Mouse (Mus musculus) stomach, postnatal 0 days (tissue): ENCODE measurements at regions not wholly inside any gene's neighbourhood (a gene's known extent, or its start where the extent isn't known, plus 50 kb on each side); places are given as distances from the start of the nearest gene placed in this dataset.

Source experiments
- CTCF ChIP-seq: IDR thresholded peaks from 2 replicates; pipeline ENCODE4 v1.5.1; 2016; ENCODE audit warnings: antibody characterized with exemption, low read depth, mild to moderate bottlenecking, moderate library complexity
- EP300 ChIP-seq: optimal IDR thresholded peaks from 2 replicates; pipeline ENCODE3; 2016; ENCODE audit warnings: antibody characterized with exemption

GRCm38 (mm10) chr11:89185862-89186261, 112.2 kb downstream of the Gm525 start:
- TF ChIP-seq CTCF (no peak), EP300 (no peak)
